Mouse (Mus musculus) midbrain, embryonic 16.5 days (tissue): ENCODE results near the gene Cdk5r1. TPM values are rescaled to one million over a fixed set of nuclear protein-coding genes. Genes with fewer than 3 reads are reported as not detected.

Experiments used
- ATAC-seq: fragments of 200-750 bp; cut with Nextera tagmentation; 2 replicates; pipeline ENCODE4 v1.8.0; 2017; ENCODE audit warnings: moderate TSS enrichment
- H3K27ac ChIP-seq: fragments of 300-500 bp; sonication (generic); 2 replicates; pipeline ENCODE4 v1.5.1; 2014; ENCODE audit warnings: mild to moderate bottlenecking, low read length, mixed read lengths
- H3K27me3 ChIP-seq: fragments of 300-500 bp; sonication (generic); 2 replicates; pipeline ENCODE4 v1.6.1; 2014; ENCODE audit warnings: low read depth, low read length, mixed read lengths; ENCODE audit not compliant: control insufficient read depth, insufficient read depth
- H3K36me3 ChIP-seq: fragments of 300-500 bp; sonication (generic); 2 replicates; pipeline ENCODE4 v1.6.1; 2014; ENCODE audit warnings: mild to moderate bottlenecking, low read length, moderate library complexity, mixed read lengths; ENCODE audit not compliant: control insufficient read depth, insufficient read depth
- H3K4me1 ChIP-seq: fragments of 300-500 bp; sonication (generic); 2 replicates; pipeline ENCODE4 v1.6.1; 2014; ENCODE audit warnings: mild to moderate bottlenecking, low read length, mixed read lengths; ENCODE audit not compliant: control insufficient read depth, insufficient read depth
- H3K4me2 ChIP-seq: fragments of 300-500 bp; sonication (generic); 2 replicates; pipeline ENCODE4 v1.6.1; 2014; ENCODE audit warnings: mild to moderate bottlenecking, low read length, mixed read lengths
- H3K4me3 ChIP-seq: fragments of 300-500 bp; sonication (generic); 2 replicates; pipeline ENCODE4 v1.5.1; 2014; ENCODE audit warnings: low read depth, mild to moderate bottlenecking, low read length, moderate library complexity, mixed read lengths
- H3K9ac ChIP-seq: fragments of 300-500 bp; sonication (generic); 2 replicates; pipeline ENCODE4 v1.6.1; 2014; ENCODE audit warnings: low read depth, low read length, mixed read lengths
- H3K9me3 ChIP-seq: fragments of 300-500 bp; sonication (generic); replicated peaks from 2 replicates; pipeline ENCODE4 v1.6.1; 2014; ENCODE audit warnings: mild to moderate bottlenecking, low read length, mixed read lengths; ENCODE audit not compliant: control insufficient read depth, poor library complexity, severe bottlenecking
- WGBS: fragments of 180-500 bp; shearing (Covaris S2); extraction: QIAGEN DNeasy Blood & Tissue Kit; methylation state at CpG from one replicate; pipeline ENCODE4 v1.1.7; 2014; 5-methylcytosine and 5-hydroxymethylcytosine counted together
- polyA plus RNA-seq: library from polyadenylated mRNA; unstranded; fragments of >200 nt; fragmentation: Nextera tagmentation; extraction: Ambion mirVana; gene quantifications from 2 replicates; pipeline ENCODE4 v1.2.1, GENCODE M21; 2015

Gene Cdk5r1
- polyA plus RNA-seq, 1 experiment from 2014 or later, result 90.2 TPM

GRCm38 (mm10) chr11:80518421-80519367 is 41.9 kb downstream of the Cdk5r1 start:
- Histone ChIP-seq H3K27me3 (no peaks in the 10 kb centered on the region), H3K4me3 (no peak overlapping the region), H3K9me3 (no peaks in the 10 kb centered on the region), H3K9ac (peak overlapping the region; percentile 50), H3K4me1 (peaks cover 41% of the 10 kb centered on the region), H3K27ac (peak overlapping the region; percentile 94), H3K36me3 (no peaks in the 10 kb centered on the region), H3K4me2 (peak overlapping the region; percentile 25)
- peak; percentile 97 for ATAC-seq
- WGBS, result 9% methylated on average over 9 of the region's 9 CpGs

- H3K4me3 ChIP-seq, result no peak overlapping the region
- no peak overlapping the region for H3K4me2 ChIP-seq
- ATAC-seq, result no peak
- H3K27me3 ChIP-seq, result no peaks in the 10 kb centered on the region
- no peak overlapping the region for H3K27ac ChIP-seq
- peaks cover 27% of the 10 kb centered on the region for H3K4me1 ChIP-seq
- no peaks in the 10 kb centered on the region for H3K9me3 ChIP-seq
- H3K36me3 ChIP-seq, result no peaks in the 10 kb centered on the region
- WGBS, result 71% methylated on average over 2 of the region's 2 CpGs
- H3K9ac ChIP-seq, result no peak overlapping the region
Measured at GRCm38 (mm10) chr11:80521148-80521547, 44.3 kb downstream of the Cdk5r1 start.

- peaks cover 25% of the 10 kb centered on the region for H3K4me1 ChIP-seq
- WGBS, result 72% methylated on average over 2 of the region's 2 CpGs
- H3K9ac ChIP-seq, result no peak overlapping the region
- no peak overlapping the region for H3K4me3 ChIP-seq
- no peaks in the 10 kb centered on the region for H3K27me3 ChIP-seq
- 0 out of 2 replicates have a peak overlapping the region, but pooled peaks have one; percentile 5 for H3K27ac ChIP-seq
- H3K9me3 ChIP-seq, result no peaks in the 10 kb centered on the region
- H3K36me3 ChIP-seq, result no peaks in the 10 kb centered on the region
- ATAC-seq, result no peak
- H3K4me2 ChIP-seq, result no peak overlapping the region
Measured at GRCm38 (mm10) chr11:80522852-80523251, 46.0 kb downstream of the Cdk5r1 start.

DNA sequence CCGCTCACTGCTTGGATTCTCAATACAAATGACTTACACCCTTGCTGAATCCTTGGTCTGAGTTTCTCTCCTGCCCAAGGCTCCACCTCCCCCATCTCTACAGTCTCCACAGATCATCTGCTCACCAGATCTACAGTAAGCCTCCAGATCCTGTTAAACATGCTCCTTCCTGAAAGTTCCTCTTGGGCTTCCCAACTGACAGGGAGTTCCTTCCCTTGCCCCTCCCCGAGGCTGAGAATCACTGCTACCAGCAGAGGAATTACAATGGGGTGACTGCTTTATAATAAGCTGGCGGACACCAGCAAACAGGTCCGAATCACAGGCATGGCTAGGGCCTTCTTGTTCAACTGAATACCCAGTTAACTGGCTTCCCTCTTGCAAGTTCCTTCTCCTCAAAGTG is 46.6 kb downstream of the Cdk5r1 start:
- H3K9ac ChIP-seq, result no peak overlapping the region
- ATAC-seq, result no peak
- H3K36me3 ChIP-seq, result no peaks in the 10 kb centered on the region
- H3K27ac ChIP-seq, result 0 out of 2 replicates have a peak overlapping the region, but pooled peaks have one; percentile 5
- H3K9me3 ChIP-seq, result no peaks in the 10 kb centered on the region
- H3K4me3 ChIP-seq, result no peak overlapping the region
- no peak overlapping the region for H3K4me2 ChIP-seq
- H3K27me3 ChIP-seq, result no peaks in the 10 kb centered on the region
- peaks cover 19% of the 10 kb centered on the region for H3K4me1 ChIP-seq
- 71% methylated on average over 4 of the region's 4 CpGs for WGBS

DNA sequence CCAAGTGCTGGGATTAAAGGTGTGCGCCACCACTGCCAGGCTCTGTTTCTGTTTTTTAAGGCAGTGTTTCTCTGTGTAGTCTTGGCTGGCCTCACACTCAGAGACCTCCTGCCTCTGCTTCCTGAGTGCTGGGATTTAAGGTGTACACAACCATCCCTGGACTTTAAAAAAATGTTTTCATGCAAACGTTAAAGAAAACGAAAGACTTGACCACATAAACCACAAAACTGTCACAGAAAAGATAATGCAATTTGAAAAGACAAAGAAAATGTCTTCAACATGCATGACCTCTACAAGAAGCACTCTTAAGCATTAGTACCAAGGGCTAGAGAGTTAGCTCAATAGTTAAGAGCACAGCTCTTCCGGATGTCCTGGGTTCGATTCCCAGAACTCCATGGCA is 47.4 kb downstream of the Cdk5r1 start:
- Histone ChIP-seq H3K9me3 (no peaks in the 10 kb centered on the region), H3K9ac (no peak overlapping the region), H3K4me1 (peaks cover 11% of the 10 kb centered on the region), H3K4me2 (no peak overlapping the region), H3K36me3 (no peaks in the 10 kb centered on the region), H3K27me3 (no peaks in the 10 kb centered on the region), H3K4me3 (no peak overlapping the region), H3K27ac (no peak overlapping the region)
- no peak for ATAC-seq
- 93% methylated on average over 5 of the region's 5 CpGs for WGBS

GRCm38 (mm10) chr11:80527697-80528096 is 50.9 kb downstream of the Cdk5r1 start:
- Histone ChIP-seq H3K36me3 (no peaks in the 10 kb centered on the region), H3K27ac (no peak overlapping the region), H3K4me3 (no peak overlapping the region), H3K4me1 (0 out of 2 replicates have a peak, but pooled peaks cover 2% of the 10 kb centered on the region), H3K27me3 (no peaks in the 10 kb centered on the region), H3K9me3 (no peaks in the 10 kb centered on the region), H3K9ac (no peak overlapping the region), H3K4me2 (no peak overlapping the region)
- ATAC-seq, result no peak

DNA sequence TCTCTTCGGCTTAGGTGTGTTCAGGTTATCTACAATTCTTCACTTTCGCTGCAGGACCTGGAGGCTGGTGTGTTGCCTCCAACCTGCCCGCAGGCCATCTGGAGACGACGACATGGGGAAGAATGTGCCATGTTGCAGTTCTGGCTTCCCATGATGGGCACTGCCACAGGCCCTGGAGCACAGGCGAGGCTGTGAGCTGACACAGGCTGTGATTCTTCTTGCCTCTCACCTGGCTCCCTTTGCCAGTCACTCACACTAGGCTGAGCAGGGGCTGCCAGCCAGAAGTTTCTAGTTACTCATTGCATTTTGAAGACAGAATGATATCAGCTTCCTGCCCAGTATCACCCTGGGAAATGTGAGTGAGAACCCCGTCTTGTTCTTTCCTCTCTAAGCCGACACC is 52.3 kb downstream of the Cdk5r1 start:
- no peak overlapping the region for H3K27ac ChIP-seq
- 80% methylated on average over 8 of the region's 8 CpGs for WGBS

More for the DNA sequence above, 52.3 kb downstream of the Cdk5r1 start:
- no peak overlapping the region for H3K9ac ChIP-seq
- H3K4me1 ChIP-seq, result 0 out of 2 replicates have a peak, but pooled peaks cover 2% of the 10 kb centered on the region
- no peaks in the 10 kb centered on the region for H3K36me3 ChIP-seq
- no peak overlapping the region for H3K4me2 ChIP-seq
- no peaks in the 10 kb centered on the region for H3K9me3 ChIP-seq
- no peak overlapping the region for H3K4me3 ChIP-seq
- no peak for ATAC-seq
- no peaks in the 10 kb centered on the region for H3K27me3 ChIP-seq

Other genes with a start within 250 kb of the Cdk5r1 start
- 4.7 and 5.1 TPM in 2 replicates for gene Rhbdl3, start 176.1 kb upstream of the Cdk5r1 start, polyA plus RNA-seq
- gene 5730455P16Rik, start 99.0 kb upstream of the Cdk5r1 start, polyA plus RNA-seq, result 38.1 and 39.4 TPM in 2 replicates
- 190 and 202 TPM in 2 replicates for gene Zfp207, start 93.7 kb upstream of the Cdk5r1 start, polyA plus RNA-seq
- gene Psmd11, start 48.4 kb upstream of the Cdk5r1 start, polyA plus RNA-seq, result 270 and 301 TPM in 2 replicates